Mouse (Mus musculus) MEL-GATA-1-ER (cell line): ENCODE measurements at regions not wholly inside any gene's neighbourhood (a gene's known extent, or its start where the extent isn't known, plus 50 kb on each side); places are given as distances from the start of the nearest gene placed in this dataset.

Experiments used
- DNase-seq: peaks from one replicate; pipeline ENCODE4 v3.0.0-alpha.2; 2012; ENCODE audit warnings: low read depth; ENCODE audit errors: extremely low read depth

GRCm38 (mm10) chr2:79134281-79134680, 120.9 kb upstream of the Itga4 start:
- no peak for DNase-seq

GRCm38 (mm10) chr2:79135986-79136385, 119.2 kb upstream of the Itga4 start:
- no peak for DNase-seq

DNA sequence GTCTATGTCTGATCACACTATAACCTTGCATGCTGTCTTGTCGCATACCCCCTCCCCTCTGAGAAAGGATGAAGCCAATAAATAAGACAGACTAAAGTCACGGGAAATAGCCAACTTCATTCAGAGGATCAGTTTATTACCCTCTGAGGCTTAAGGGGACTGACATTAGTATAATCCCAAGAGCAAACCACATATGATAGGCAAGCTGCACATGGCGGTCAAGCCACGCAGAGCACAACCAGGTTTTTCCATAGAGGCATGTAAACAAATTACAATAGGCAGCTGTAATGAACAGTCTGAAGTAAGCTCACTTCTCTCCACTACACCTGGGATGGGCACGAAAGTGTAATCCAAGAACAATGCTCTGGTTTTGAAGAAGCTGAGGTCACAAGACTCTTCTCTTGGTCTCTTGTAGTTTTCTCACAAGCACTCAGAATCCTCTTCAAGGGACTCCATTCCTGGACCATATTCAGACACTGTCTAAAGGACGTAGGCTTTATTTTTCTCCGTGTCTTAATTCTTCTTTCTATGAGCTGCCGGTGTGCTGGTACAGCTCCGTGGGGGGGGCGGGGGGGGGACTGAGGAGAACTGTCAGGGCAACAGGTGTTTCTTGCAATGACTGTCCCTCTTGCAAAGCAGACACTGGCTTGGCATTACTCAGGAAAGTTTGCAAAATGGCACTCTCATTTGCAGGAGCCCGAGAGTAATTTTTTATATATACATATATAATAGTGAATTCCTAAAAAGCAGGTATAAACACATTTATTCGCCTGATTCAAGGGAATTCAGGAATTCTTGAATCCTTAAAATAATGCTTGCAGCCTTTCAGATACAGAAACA, 118.4 kb upstream of the Itga4 start:
- DNase-seq = no peak

DNA sequence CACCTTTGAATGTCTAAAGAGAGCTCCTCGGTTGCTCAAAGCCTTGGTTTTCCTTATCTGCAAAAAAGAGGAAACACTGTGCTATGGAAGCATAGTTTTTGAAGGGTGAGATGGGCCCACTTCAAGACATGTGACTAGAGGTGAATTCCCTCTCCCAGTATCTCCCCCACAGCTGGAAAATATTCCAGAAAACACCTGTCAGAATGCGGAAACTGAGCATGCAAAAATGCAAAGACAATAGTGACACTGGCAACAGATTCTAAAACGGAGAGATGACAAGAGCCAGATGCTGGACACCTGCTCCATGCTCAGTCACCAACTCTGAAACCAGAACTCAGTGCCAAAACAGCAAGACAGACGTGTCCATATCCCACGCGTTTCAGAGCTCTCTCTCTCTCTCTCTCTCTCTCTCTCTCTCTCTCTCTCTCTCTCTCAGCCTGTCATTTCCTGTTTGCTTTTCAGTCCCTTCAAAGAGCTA, 117.5 kb upstream of the Itga4 start:
- DNase-seq = no peak

DNA sequence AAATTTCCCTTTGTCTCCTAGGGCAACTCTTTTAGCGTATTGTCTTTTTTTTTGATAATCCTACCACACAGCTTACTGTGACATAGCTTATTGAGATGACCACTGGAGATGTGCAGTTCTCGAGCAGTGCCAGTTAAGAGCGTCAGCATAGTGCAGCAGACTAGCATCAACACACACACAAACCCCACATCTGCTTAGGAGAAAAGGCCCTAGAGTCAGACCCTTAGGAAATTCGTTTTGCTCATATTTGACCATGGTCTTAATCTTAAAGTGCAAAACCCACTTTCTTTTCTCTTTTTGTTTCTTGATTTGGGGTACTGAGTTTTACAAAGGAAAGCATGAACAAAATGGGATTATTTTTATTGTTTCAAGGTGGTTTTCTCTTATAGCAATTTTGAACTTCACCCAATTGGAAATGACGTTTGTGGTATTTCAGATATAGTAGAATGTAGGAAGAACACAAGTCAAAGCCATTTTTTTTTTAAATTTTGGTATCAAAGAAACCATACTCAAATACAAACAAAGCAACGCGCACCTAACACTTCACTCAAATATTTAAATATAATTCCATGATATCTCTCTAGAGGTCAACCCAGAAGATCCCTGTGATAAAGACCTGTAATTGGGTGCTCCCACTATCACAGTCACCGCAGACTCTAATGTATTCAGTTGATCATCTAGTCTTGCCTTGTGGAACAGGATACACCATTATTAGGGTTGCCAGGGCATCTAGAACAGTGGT, 116.7 kb upstream of the Itga4 start:
- no peak for DNase-seq

GRCm38 (mm10) chr2:79141961-79142360, 113.3 kb upstream of the Itga4 start:
- DNase-seq = no peak

- DNase-seq = no peak
Measured at GRCm38 (mm10) chr2:79143196-79143595, 112.0 kb upstream of the Itga4 start.

GRCm38 (mm10) chr2:79145897-79146296, 109.3 kb upstream of the Itga4 start:
- DNase-seq = no peak

- no peak for DNase-seq
Measured at GRCm38 (mm10) chr2:79146563-79146962, 108.7 kb upstream of the Itga4 start.

DNA sequence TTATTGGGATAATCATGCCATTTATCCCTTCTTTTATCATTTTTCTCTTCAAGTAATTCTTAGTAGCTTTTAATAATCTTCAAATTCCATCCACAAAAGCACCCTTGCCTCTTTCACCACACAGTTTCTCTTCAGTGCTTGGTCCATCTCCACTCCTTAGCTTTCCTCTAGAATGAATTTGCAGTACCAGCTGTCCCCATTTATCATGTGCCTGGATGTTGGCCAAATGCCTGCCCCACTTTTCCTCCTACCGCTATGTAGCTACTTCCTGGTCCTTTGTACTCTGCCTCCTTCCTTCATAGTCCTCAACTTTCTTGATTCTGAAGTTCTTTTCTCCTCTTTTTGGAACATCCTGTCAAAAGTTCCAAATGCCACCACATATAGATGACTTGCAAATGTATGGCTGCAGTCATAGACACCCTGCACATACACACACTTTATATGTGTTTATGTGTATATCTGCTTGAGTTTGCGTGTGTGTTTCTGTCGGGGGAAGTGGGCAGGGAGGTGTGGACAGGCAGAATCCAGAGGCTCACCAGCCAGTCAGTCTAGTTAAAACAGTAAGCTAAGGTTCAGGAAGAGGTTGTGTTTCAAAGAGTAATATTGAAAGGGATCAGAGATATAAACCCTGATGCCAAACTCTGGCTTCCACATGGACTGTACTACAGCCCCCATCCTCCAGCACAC, 106.1 kb upstream of the Itga4 start:
- no peak for DNase-seq

- no peak for DNase-seq
Measured at GRCm38 (mm10) chr2:79151610-79152009, 103.6 kb upstream of the Itga4 start.

DNA sequence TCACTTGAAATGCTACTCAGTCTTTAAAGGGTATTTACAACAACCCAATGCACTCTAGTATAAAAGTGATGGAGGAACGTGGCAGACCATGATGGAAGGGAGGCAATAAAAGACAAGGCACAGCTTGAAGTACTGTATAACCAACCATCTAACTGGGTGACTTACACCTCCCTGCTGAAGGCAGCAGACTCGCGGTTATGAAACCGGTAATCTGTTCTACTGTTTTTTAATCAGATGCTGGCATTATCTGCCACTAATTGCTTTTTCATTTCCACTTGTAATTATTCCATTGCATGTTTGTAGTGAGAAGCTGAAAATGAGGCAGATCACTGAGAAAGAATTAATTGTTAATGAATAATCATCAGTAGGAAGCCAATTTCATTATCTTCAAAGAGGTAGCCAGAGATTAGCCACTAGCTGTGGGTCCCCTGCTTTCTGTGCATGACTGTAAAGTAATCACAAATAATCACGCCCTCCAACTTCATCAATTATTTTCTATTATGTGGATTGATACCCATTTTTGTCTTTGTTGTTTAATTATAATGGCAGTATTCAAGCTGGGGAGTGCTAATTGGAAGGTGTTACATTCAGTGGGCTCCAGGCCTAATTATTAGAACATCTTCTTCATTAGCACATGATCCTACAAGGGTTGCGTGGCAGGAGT, 103.1 kb upstream of the Itga4 start:
- DNase-seq = no peak

DNA sequence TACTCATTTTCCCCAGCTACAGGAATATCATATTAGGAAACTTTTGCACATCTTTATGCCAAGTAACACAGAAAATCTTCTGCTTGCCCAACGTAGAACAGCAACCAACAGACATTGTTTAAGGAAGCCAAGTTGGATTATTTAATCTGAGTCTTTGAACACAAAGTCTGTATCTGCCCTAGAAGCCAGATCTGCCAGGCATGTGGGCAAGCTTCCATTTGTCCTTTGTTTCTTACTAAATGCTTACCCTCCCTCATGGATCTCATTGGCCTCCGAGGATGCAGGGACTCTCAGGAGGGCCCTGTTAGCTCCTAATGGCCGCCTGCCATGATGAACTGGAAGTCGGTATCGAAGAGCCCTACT, 102.5 kb upstream of the Itga4 start:
- DNase-seq = no peak

DNA sequence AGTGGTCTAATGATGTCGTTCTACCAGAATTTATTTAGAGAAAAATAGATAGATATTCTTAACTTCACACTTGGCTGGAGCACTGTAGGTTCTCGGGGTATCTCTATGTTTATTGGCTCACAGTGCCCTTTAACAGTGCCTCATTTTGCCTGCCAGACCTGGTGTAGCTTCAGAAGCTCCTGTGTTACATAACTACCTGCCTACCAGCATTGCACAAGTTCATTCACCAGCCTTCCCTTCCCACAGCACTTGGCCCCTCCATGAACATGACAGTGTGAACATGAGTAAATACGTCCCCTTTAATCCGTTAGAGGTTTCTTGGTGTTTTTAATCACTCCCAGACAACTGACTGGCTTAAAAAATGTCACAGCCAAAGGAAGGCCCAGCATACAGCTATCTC, 102.2 kb upstream of the Itga4 start:
- no peak for DNase-seq

DNA sequence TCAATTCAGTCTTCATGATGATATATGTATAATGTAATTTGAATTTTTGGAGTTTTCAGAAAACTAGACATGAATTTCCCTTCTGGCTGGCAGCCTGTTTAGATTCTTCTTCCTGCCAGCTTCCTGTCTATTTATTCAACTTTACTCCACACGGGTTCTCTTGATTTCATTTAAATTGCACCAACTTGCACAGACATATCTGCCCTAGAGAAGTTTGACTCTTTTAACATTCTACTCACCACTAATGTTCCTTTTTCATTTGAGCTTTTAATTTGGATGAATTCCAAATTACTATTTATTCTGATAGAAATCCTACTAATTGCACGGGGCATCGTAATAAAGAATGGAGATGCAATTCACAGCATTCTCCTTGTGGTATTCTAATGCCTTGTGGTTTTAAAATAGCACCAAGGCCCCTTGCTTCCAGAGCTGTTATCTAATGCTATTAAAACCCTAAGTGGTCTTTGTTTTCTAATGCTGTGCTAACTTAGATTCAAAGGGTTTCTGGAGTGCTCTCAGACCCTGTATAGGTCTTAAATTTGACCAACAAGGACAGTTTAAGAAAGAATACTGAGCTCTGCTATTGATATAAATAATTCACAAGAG, 96.7 kb upstream of the Itga4 start:
- no peak for DNase-seq

- no peak for DNase-seq
Measured at GRCm38 (mm10) chr2:79159336-79159735, 95.9 kb upstream of the Itga4 start.

DNA sequence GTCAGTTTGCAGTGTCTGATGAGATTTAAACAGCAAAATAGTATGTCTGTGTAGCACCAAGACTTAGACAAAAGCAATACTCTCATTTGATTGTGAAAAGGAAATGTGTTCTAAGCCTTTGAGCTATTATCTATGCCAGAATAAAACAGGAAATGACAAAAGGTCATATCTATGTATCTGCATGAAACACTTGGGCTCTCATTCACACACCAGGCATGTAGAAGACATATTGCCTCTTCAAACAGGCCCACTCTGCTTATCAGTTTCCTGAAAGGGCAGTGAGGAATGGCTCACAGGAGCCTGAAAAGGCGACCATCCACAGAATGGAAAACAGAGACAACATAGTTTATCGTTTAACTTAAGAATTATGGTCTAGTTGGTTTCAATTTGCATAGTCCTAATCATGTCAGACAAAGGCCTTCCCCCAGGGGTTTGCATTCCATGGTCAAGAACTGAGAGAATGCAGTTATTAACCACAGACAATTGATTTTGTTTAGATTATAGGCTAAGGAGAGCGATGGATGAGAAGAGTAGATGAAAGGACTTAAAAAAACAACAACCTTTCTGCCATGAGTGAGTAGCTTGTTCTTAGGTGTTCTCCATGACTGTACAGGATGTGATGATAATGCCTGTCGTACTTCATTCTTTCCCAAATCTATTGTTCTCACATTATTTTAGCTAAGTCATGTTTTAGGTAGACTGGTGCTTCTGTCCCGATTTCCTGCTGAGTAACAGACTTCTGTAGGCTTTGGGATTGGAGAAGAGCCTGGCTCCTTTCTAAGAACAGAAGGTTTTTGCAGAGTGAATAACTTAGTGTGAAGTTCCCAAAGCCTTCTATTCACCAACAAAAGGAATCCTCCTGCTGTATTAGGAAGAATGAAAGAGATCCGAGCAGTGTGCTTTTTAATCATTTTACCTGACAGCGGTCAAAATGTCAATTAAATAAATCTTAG, 82.0 kb upstream of the Itga4 start:
- peak; percentile 88 for DNase-seq

- no peak for DNase-seq
Measured at GRCm38 (mm10) chr2:79174282-79174681, 80.9 kb upstream of the Itga4 start.

DNA sequence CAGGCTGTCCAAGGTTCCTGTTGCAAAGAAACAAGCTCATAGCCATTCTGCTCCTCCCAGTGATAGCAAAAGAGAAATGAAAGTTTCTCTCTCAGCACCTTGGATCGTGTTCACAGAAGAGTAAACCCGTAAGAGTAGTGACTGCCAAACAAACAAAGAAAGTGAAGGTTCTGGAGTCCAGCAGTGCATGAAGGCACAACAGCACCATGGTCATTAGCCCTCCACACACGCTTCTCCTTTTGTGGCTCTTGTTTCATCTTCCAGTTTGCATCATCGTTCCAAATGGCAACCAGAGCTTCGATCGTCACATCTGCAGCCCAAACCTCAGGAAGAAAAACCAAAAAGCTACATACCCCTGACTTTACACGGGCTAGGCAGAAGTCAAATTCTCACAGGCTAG, 74.4 kb upstream of the Itga4 start:
- DNase-seq = no peak

DNA sequence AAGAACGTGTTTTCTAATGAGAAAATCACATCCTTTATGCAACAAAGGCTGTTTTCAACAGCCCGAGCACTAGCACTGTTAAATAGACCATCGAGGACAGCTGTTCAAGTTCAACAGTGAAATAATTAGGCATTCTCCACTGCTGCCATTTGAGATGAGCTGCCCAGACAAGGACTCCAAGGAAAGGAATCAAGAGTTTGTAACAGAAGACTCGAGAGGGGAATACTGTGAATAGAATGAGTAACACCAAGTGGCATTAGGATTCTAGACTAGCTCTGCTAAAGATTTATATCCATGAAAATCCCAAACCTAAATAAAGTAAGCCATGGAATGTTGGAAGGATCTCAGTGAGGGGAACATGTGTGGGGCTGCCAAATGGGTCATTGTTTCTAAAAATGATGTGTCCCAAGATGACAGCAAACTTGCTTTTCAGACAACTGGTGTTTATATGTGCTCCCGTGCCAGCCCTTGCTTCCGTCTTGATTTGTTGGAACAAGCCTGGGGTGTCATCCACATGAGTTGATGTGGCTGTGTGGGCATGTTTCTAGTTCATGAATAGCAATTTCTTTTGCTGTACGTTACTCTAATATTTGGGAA, 72.1 kb upstream of the Itga4 start:
- no peak for DNase-seq
